Mouse (Mus musculus): ENCODE results near the gene Tas2r124.

Tas2r124 gene

GRCm38 (mm10) chr6:132754430-132754829, at the start of gene Tas2r124:
TSS of gene Tas2r124 (plus strand) at chr6:132754730.
- no peak for DNase-seq

- no peak for DNase-seq
These were observed 42.7 kb upstream of the Tas2r124 start, which contains the start of gene Tas2r122 for GRCm38 (mm10) chr6:132711828-132712227. TSS of gene Tas2r122 (minus strand) at chr6:132711928.

DNA sequence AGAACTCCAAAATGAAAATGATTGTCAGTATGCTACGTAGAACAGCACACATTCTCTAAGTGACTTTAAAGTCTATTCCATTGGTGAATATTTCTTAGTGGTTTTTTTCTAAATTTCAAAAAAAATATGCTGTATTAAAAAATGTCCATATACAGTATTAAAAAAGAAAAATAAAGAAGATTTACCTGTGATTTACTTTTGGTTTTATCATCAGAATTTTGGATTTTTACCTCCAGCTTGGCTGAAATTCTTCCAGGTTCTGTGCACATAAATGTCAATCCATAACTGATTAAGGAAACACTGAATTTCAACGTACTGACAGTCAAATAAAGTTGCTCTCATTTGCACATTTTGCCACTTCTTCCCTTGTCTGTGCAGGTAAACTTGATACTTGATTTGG, 16.6 kb upstream of the Tas2r124 start, which contains the start of gene Tas2r115:
Gene Tas2r115 (minus strand): TSS at position 101 of the 400 bp plus-strand sequence.
- no peak for DNase-seq

GRCm38 (mm10) chr6:132750206-132750605, 4.3 kb upstream of the Tas2r124 start:
- no peak for DNase-seq

DNA sequence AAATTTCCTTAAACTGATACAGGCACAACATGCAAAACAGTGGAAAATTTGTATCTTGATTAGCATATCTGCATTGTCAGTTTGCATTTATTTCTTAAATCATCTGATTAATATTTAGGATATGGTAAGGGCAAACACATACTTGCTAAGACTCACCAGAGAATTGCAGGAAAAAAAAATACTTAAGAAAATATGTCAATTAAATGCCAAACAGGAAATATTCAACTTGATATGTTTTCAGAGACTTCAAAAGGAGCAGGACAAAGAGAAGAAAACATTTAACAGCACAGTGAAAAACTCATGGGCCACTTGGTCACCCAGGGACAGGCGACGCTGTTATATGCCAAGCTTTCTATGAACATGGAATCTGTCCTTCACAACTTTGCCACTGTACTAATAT, 7.3 kb downstream of the Tas2r124 start, which contains the start of gene Tas2r102:
Gene Tas2r102 (plus strand): TSS at position 301 of the 400 bp plus-strand sequence.
- DNase-seq: no peak

DNA sequence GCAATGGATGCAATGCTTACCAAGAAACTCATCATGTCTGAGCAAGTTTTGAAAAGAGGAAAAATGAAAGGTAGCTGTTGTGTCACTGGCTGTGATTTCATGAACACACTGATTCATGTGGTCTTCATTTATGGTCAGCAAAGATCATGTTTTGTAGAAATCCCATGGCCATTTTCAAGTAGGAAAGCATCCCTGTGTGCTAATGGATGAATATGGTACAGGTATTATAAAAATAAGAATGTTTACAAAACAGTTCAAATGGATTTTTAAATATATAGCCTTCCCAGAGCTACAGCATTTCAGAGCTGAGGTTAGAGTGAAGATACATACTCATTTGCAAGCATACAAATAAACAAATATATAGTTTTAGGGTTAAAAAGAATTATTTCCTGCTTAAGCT, 23.5 kb downstream of the Tas2r124 start, which contains the start of gene Tas2r136:
Gene Tas2r136 (minus strand): TSS at position 101 of the 400 bp plus-strand sequence.
- DNase-seq: no peak

GRCm38 (mm10) chr6:132795393-132795792, 40.9 kb downstream of the Tas2r124 start:
- DNase-seq: peak; percentile 11

DNA sequence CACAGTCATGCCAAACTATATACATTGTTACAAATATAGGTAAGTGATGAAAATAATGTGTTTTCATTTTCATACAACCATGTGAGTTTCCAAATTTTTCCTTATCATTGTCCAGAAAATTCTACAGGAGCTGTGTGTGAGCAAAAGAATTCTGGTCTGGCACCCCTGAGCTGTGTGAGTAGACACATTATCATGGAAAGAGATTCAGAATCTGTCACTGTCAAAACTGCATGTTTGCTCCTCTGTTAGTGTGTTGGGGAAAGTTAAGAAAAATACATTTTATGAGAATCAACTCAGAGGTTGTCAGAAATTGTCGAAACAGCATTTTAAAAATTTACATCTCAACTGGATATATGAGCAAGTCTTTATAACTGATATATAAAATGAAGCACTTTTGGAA, 48.0 kb downstream of the Tas2r124 start, which contains the start of gene Tas2r117:
Gene Tas2r117 (plus strand): TSS at position 301 of the 400 bp plus-strand sequence.
- no peak for DNase-seq

Measured in kidney, postnatal 10 days (tissue).